Mouse (Mus musculus) hindbrain, embryonic 13.5 days (tissue): Measurements from ENCODE around the gene Tmem53. TPM values are rescaled to one million over a fixed set of nuclear protein-coding genes. Genes with fewer than 3 reads are reported as not detected.

Experiments used
- ATAC-seq: fragments of 200-750 bp; cut with Nextera tagmentation; 2 replicates; pipeline ENCODE4 v1.8.0; 2017; ENCODE audit warnings: moderate TSS enrichment; ENCODE audit not compliant: low FRiP score
- H3K27ac ChIP-seq: fragments of 300-500 bp; sonication (generic); 2 replicates; pipeline ENCODE4 v1.5.1; 2015; ENCODE audit warnings: inconsistent platforms, mild to moderate bottlenecking, moderate library complexity
- H3K27me3 ChIP-seq: fragments of 300-500 bp; sonication (generic); 2 replicates; pipeline ENCODE4 v1.6.1; 2015; ENCODE audit warnings: mild to moderate bottlenecking, inconsistent platforms
- H3K36me3 ChIP-seq: fragments of 300-500 bp; sonication (generic); 2 replicates; pipeline ENCODE4 v1.6.1; 2015; ENCODE audit warnings: mild to moderate bottlenecking, inconsistent platforms
- H3K4me1 ChIP-seq: fragments of 300-500 bp; sonication (generic); replicated peaks from 2 replicates; pipeline ENCODE4 v1.6.1; 2015; ENCODE audit warnings: inconsistent platforms
- H3K4me2 ChIP-seq: fragments of 300-500 bp; sonication (generic); 2 replicates; pipeline ENCODE4 v1.6.1; 2015; ENCODE audit warnings: inconsistent platforms, mild to moderate bottlenecking, moderate library complexity
- H3K4me3 ChIP-seq: fragments of 300-500 bp; sonication (generic); 2 replicates; pipeline ENCODE4 v1.5.1; 2015; ENCODE audit warnings: mild to moderate bottlenecking, inconsistent platforms
- H3K9ac ChIP-seq: fragments of 300-500 bp; sonication (generic); 2 replicates; pipeline ENCODE4 v1.6.1; 2015; ENCODE audit warnings: mild to moderate bottlenecking, inconsistent platforms
- H3K9me3 ChIP-seq: fragments of 300-500 bp; sonication (generic); 2 replicates; pipeline ENCODE4 v1.6.1; 2016; ENCODE audit warnings: inconsistent platforms
- WGBS: fragments of 180-500 bp; shearing (Covaris S2); methylation state at CpG from one replicate; pipeline ENCODE4 v1.1.7; 2015; 5-methylcytosine and 5-hydroxymethylcytosine counted together
- polyA plus RNA-seq: library from polyadenylated mRNA; unstranded; fragments of >200 nt; fragmentation: Nextera tagmentation; extraction: Ambion mirVana; gene quantifications from 2 replicates; pipeline ENCODE4 v1.2.1, GENCODE M21; 2015

Tmem53 gene
- polyA plus RNA-seq, 1 experiment from 2014 or later = 8.5 TPM

DNA sequence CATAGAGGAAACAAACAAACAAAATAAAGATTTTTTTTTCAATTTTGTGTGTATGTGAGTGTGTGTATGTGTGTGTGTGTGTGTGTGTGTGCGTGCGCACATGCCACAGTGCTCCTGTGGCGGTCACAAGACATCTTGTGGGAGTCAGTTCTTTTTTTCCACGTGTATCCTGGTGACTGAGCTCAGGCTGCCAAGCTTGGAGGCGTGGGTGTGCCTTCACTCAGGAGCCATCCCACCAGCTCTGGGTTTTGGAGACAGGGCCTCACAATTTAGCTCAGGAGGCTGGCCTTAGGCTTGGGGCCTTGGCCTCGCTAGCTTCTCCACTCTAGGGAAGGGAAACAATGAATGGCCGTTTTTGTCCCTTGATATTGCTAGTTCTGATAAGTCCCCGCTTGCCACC lies 27.6 kb upstream of the Tmem53 start:
- H3K27ac ChIP-seq = no peak overlapping the region
- H3K36me3 ChIP-seq = no peaks in the 10 kb centered on the region
- H3K4me2 ChIP-seq = no peak overlapping the region
- ATAC-seq = no peak
- H3K9me3 ChIP-seq = no peaks in the 10 kb centered on the region
- H3K4me1 ChIP-seq = no peaks in the 10 kb centered on the region
- H3K27me3 ChIP-seq = 0 out of 2 replicates have a peak, but pooled peaks cover 2% of the 10 kb centered on the region
- H3K9ac ChIP-seq = no peak overlapping the region
- H3K4me3 ChIP-seq = no peak overlapping the region
- 76% methylated on average over 8 of the region's 8 CpGs for WGBS

DNA sequence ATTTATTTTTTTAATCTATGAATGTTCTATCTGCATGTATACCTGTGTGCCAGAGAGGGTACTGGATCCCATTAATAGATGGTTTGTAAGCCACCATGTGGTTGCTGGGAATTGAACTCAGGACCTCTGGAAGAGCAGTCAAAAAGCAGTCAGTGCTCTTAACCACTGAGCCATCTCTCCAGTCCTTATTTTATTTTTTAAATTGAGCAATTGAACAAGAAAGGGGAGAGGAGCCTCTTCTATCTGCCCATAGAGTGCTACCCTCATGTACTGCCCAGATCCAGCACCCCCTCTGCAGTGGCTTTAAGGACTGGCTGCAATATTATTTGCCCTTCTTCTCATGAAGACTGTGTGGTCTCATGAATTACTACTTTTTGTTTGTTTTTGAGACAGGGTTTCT lies 26.5 kb upstream of the Tmem53 start:
- Histone ChIP-seq H3K4me1 (no peaks in the 10 kb centered on the region), H3K27ac (no peak overlapping the region), H3K27me3 (0 out of 2 replicates have a peak, but pooled peaks cover 2% of the 10 kb centered on the region), H3K36me3 (no peaks in the 10 kb centered on the region), H3K9me3 (no peaks in the 10 kb centered on the region), H3K4me3 (no peak overlapping the region), H3K9ac (no peak overlapping the region), H3K4me2 (no peak overlapping the region)
- ATAC-seq = no peak

DNA sequence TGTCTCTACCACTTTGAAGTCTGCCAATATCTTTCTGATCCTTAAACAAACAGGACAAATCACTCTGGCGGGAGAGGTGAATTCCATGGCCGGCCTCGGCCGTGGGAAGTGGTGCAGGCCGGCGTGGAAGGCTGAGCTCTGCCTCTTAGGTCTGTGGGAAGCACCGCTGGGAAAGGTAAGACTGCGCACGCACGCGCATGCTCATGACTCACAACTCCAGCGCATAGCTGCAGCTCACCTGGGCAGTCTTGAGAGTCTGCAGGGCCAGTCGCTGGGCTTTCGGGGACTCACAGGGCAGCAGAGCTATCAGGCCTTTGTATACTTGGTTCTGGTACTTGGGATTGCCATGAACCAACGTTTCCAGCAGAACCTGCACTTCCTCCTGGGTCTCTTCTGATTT lies 22.2 kb upstream of the Tmem53 start:
- no peaks in the 10 kb centered on the region for H3K4me1 ChIP-seq
- WGBS = 77% methylated on average over 15 of the region's 15 CpGs
- no peak overlapping the region for H3K27ac ChIP-seq
- no peak overlapping the region for H3K9ac ChIP-seq
- no peaks in the 10 kb centered on the region for H3K36me3 ChIP-seq
- no peak overlapping the region for H3K4me3 ChIP-seq
- no peak for ATAC-seq
- 0 out of 2 replicates have a peak, but pooled peaks cover 2% of the 10 kb centered on the region for H3K27me3 ChIP-seq
- no peak overlapping the region for H3K4me2 ChIP-seq
- no peaks in the 10 kb centered on the region for H3K9me3 ChIP-seq

DNA sequence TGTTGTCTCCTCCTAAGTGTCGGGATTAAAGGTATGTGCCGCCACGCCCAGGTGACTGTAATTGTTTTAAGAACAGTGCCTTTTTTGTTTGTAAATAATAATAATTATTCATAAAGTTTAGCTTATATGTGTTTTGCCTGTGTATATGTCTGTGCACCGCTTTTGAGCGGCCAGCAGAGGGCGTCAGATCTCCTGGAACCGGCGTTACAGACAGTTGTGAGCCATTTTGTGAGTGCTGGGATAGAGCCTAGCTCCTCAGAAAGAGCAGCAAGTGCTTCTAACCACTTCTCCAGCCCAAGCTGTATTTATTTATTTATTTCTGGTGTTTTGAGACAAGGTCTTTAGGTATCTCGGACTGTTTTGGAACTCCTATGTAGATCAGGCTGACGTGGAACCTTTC lies 21.4 kb upstream of the Tmem53 start:
- Histone ChIP-seq H3K4me1 (no peaks in the 10 kb centered on the region), H3K9me3 (no peaks in the 10 kb centered on the region), H3K4me3 (no peak overlapping the region), H3K4me2 (no peak overlapping the region), H3K27me3 (0 out of 2 replicates have a peak, but pooled peaks cover 2% of the 10 kb centered on the region), H3K9ac (no peak overlapping the region), H3K27ac (no peak overlapping the region), H3K36me3 (no peaks in the 10 kb centered on the region)
- no peak for ATAC-seq
- 56% methylated on average over 10 of the region's 10 CpGs for WGBS

DNA sequence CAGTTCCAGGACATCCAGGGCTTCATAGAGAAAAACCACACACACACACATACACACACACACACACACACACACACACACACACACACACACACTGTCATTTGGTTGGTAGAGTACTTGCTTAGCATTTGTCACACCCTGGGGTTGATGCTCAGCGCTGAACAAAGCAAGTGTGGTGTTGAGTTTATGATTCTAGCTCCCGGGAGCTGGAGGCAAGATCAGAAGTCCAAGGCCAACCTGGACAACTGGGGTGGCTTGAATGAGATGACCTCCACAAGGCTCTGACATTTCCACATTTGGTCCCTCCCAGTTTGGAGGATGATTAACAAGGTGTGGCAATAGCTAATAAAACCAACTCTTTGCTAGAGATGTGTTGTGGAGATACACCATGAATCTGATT lies 20.5 kb upstream of the Tmem53 start:
- Histone ChIP-seq H3K9ac (no peak overlapping the region), H3K27ac (no peak overlapping the region), H3K4me1 (no peaks in the 10 kb centered on the region), H3K27me3 (0 out of 2 replicates have a peak, but pooled peaks cover 2% of the 10 kb centered on the region), H3K4me3 (no peak overlapping the region), H3K4me2 (no peak overlapping the region), H3K36me3 (no peaks in the 10 kb centered on the region), H3K9me3 (no peaks in the 10 kb centered on the region)
- 85% methylated on average over 2 of the region's 2 CpGs for WGBS
- no peak for ATAC-seq

DNA sequence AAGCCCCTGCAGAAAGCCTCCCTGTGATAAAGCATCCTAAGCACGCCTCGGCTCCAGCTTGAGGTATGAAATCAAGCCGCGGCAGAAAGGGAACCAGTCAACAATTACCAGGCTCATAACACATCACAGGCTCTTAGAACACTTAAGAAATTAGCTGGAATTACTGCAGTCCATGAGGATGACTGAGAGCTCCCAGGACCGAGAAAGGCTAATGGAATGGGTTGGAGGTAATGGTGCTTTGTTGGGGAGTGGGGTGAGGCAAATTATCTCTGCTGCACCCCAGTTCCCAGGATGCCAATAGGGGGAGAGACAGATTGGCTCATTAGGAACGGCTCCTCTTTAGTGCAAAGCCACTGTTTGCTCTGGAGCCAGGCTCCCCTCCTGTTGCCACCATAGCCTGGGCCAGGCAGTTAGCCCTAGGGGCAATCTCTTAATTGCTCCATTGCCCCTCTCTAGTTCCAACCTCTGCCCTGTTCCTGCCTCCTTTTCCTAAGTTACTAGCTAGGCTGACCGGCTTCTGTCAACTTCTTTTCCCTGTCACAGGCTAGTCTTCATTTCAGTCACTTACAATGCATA lies 17.5 kb upstream of the Tmem53 start:
- no peaks in the 10 kb centered on the region for H3K36me3 ChIP-seq
- no peaks in the 10 kb centered on the region for H3K9me3 ChIP-seq
- H3K4me3 ChIP-seq = no peak overlapping the region
- ATAC-seq = no peak
- no peak overlapping the region for H3K27ac ChIP-seq
- H3K4me2 ChIP-seq = no peak overlapping the region
- WGBS = 69% methylated on average over 7 of the region's 7 CpGs
- no peak overlapping the region for H3K9ac ChIP-seq
- H3K27me3 ChIP-seq = no peaks in the 10 kb centered on the region
- H3K4me1 ChIP-seq = no peaks in the 10 kb centered on the region

DNA sequence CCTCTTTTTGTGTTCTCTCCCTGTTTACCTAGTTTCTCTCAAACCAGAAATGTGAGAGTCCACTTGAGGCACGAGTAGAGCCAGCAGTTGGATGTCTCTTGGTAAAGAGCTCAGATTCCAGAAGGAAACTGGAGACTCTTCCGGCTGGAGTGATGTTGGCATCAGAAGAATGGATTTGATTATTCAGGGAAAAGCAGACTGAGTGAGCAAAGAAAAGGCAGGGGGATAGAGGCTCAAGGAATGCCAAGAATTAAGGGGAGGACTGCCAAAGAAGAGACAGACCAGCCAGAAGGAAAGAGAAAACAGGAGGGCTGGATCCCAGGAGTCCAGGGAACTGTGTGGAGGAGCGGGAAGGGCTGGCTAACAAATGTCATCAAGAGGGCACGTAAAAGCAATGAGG lies 15.9 kb upstream of the Tmem53 start:
- H3K27me3 ChIP-seq = no peaks in the 10 kb centered on the region
- H3K9me3 ChIP-seq = no peaks in the 10 kb centered on the region
- ATAC-seq = no peak
- WGBS = 57% methylated on average over 4 of the region's 4 CpGs
- H3K9ac ChIP-seq = no peak overlapping the region
- no peak overlapping the region for H3K4me3 ChIP-seq
- no peak overlapping the region for H3K4me2 ChIP-seq
- no peaks in the 10 kb centered on the region for H3K4me1 ChIP-seq
- H3K27ac ChIP-seq = no peak overlapping the region
- H3K36me3 ChIP-seq = no peaks in the 10 kb centered on the region

DNA sequence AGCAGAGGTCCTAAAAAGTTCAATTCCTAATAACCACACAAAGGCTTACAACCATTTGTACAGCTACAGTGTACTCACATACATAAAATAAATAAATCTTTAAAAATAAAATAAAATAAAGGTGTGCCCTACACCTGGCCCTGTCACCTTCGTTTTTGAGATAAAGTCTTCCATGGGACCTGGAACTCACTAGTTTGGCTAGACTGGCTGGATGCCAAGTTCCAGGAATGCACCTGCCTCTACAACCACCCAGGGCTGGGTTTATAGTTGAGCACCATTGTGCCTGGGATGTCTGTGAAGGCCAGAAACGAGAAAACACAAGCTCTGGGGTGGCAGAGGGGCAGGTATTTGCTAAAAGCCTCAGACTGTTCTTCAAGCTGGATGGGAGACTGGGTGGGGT lies 12.6 kb upstream of the Tmem53 start:
- 70% methylated on average over 2 of the region's 2 CpGs for WGBS
- Histone ChIP-seq H3K4me3 (no peak overlapping the region), H3K9me3 (no peaks in the 10 kb centered on the region), H3K36me3 (no peaks in the 10 kb centered on the region), H3K27me3 (no peaks in the 10 kb centered on the region), H3K4me1 (no peaks in the 10 kb centered on the region), H3K9ac (no peak overlapping the region), H3K4me2 (no peak overlapping the region), H3K27ac (no peak overlapping the region)
- ATAC-seq = no peak

DNA sequence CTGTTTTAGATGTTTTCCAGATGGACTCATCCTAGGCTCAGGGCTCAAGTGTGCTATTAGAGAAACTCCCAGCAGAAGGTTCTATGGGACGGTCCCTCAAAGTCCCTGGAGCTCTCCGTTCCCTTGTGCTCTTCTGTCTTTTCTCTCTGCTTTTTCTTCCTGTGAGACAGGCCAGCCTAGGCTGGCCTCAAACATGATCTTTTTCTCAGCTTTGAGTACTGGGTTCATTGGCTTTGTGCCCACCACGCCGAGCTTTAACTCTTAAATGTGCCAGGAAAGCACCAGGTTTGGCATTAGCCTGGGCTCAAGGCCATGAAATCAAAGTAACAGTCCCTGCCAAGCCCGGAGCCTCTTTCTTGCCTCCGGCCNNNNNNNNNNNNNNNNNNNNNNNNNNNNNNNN lies 10.9 kb upstream of the Tmem53 start:
- H3K36me3 ChIP-seq = no peaks in the 10 kb centered on the region
- no peak overlapping the region for H3K9ac ChIP-seq
- H3K27me3 ChIP-seq = no peaks in the 10 kb centered on the region
- WGBS = 75% methylated on average over 6 of the region's 6 CpGs
- H3K27ac ChIP-seq = no peak overlapping the region; the same call in 1 of the 2 replicates
- no peak overlapping the region for H3K4me3 ChIP-seq
- no peak for ATAC-seq
- H3K4me2 ChIP-seq = no peak overlapping the region
- H3K4me1 ChIP-seq = no peaks in the 10 kb centered on the region
- no peaks in the 10 kb centered on the region for H3K9me3 ChIP-seq

DNA sequence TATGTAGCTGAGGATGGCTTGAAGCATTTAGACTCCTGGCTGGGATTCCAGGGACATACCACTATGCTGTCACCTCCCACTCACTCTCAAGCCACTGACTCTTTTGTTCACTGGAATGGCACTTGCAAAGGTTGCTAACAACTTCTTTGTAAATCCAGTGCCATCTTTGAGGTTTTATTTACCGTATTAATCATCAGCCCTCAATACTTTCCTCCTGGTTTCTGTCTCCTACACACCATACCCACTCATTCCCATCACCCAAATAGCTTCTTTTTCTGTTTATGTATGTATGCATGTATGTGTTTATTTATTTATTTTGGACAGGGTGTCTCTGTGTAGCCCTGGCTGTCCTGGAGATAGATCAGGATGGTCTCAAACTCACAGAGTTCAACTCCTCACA lies 769 bp upstream of the Tmem53 start:
- no peaks in the 10 kb centered on the region for H3K36me3 ChIP-seq

DNA sequence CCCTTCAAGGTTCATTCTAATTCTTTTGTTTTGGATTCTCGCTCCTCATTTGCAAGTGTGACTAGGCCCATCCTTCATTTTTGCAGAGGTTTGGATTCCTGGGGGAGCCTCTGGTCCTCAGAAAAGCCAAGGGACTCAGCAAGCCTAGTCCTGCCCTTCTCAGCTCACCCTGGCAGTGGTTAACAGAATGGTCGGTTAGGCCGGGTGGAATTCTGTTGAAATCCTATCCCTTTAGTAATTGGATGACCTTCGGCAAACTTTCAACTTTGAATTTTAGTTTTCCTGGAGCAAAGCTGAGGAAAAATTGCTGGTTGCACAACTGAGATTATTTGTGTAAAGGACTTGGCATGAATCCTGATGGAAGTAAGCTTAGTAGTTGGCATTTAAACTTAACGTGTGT lies 600 bp downstream of the Tmem53 start:
- peak; percentile 37 for ATAC-seq

More for the DNA sequence above, 769 bp upstream of the Tmem53 start:
- Histone ChIP-seq H3K4me3 (peak overlapping the region; percentile 61; the same call in 1 of the 2 replicates), H3K27me3 (no peaks in the 10 kb centered on the region), H3K9me3 (no peaks in the 10 kb centered on the region), H3K27ac (no peak overlapping the region), H3K4me2 (peak overlapping the region; percentile 64), H3K9ac (0 out of 2 replicates have a peak overlapping the region, but pooled peaks have one; percentile 75), H3K4me1 (peaks cover 35% of the 10 kb centered on the region)
- WGBS = 59% methylated on average over 1 of the region's 1 CpGs
- ATAC-seq = no peak

DNA sequence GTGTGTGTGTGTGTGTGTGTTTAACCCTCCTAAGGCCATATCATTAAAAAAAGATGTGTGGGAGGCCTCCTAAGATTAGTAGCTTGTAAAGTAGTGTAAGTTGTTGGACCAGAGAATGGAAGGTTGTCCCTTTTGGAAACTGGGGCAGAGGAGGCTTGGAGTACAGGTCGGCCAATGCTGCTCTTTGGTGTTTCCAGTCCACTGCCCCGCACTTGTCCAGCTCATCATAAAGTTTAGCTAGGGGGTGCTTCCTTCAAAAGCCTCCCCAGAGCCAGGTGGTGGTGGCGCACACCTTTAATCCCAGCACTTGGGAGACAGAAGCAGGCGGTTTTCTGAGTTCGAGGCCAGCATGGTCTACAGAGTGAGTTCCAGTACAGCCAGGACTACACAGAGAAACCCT lies 1.0 kb downstream of the Tmem53 start:
- Histone ChIP-seq H3K36me3 (no peaks in the 10 kb centered on the region), H3K27me3 (no peaks in the 10 kb centered on the region), H3K27ac (no peak overlapping the region), H3K9me3 (no peaks in the 10 kb centered on the region), H3K9ac (no peak overlapping the region), H3K4me1 (peaks cover 35% of the 10 kb centered on the region), H3K4me2 (peak overlapping the region; percentile 64), H3K4me3 (peak overlapping the region; percentile 61; the same call in 1 of the 2 replicates)
- no peak for ATAC-seq
- 92% methylated on average over 5 of the region's 5 CpGs for WGBS

More for the DNA sequence above, 600 bp downstream of the Tmem53 start:
- no peaks in the 10 kb centered on the region for H3K36me3 ChIP-seq
- H3K4me2 ChIP-seq = peak overlapping the region; percentile 64
- H3K27me3 ChIP-seq = no peaks in the 10 kb centered on the region
- H3K9me3 ChIP-seq = no peaks in the 10 kb centered on the region
- peak overlapping the region; percentile 61 for H3K4me3 ChIP-seq
- 28% methylated on average over 5 of the region's 5 CpGs for WGBS
- peaks cover 35% of the 10 kb centered on the region for H3K4me1 ChIP-seq
- H3K9ac ChIP-seq = peak overlapping the region; percentile 75
- H3K27ac ChIP-seq = peak overlapping the region; percentile 69; the same call in 1 of the 2 replicates

DNA sequence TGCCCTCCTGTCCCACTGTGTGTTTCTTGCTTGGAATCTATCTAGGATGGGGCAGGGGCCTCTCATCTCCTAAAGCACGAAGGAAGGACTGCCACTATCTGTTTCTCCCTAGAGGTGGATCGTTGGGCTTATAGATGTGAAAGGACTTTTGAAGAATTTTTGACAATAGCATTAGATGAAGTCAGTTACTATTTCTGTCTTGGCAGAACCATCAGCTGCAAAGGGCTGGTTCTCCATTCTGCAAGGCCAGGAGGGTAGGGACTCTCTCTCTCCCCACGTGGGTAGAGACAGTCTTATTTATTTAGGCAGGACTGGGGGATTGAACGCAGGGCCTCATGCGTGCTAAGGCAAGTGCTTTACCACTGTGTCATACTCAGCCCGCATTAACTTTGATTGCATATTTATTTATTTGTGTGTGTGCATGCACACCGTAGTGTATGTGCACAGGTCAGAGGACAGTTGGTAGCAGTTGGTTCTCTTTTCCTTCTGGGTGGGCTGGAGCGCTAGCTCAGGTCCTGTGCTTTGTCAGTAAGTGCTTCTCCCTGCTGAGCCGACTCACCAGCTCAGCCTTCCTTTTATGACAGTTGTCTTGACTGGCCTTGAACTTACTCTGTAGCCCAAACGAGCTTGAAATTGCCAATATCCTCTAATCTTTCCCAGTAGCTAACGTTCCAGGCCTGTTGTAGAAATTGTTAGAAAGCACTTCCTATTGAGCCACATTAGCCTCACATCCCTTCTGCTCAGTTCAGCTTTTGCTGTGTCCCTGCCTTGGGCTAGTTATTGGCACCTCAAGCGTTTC lies 1.7 kb downstream of the Tmem53 start:
- no peak overlapping the region for H3K27ac ChIP-seq
- H3K4me2 ChIP-seq = no peak overlapping the region
- H3K9me3 ChIP-seq = no peaks in the 10 kb centered on the region
- no peak for ATAC-seq
- no peak overlapping the region for H3K4me3 ChIP-seq
- no peak overlapping the region for H3K9ac ChIP-seq
- 70% methylated on average over 12 of the region's 12 CpGs for WGBS
- no peaks in the 10 kb centered on the region for H3K27me3 ChIP-seq
- H3K36me3 ChIP-seq = no peaks in the 10 kb centered on the region
- H3K4me1 ChIP-seq = peaks cover 35% of the 10 kb centered on the region
